Mouse (Mus musculus): ENCODE results near the gene Tyw5. TPM values are rescaled to one million over a fixed set of nuclear protein-coding genes. Genes with fewer than 3 reads are reported as not detected.
A peak's percentile ranks its signal among the peaks of the same experiment; 100 is the strongest.

Tyw5 gene
- polyA plus RNA-seq, 1 experiment from 2014 or later, result 31.5 TPM

GRCm38 (mm10) chr1:57428368-57429308, 21.7 kb upstream of the Tyw5 start:
- ChIA-PET POLR2A (interaction anchor here (1.6 to 1.7 kb wide), 2 partner anchors 346 to 362 kb away, joined by 5 read pairs; partner anchors contain the start of gene Spats2l), CTCF (interaction anchor here (0.7 to 3.1 kb wide), 22 partner anchors 8 to 722 kb away, joined by 3 to 28 read pairs (median 4); partner anchors contain the start of gene Spats2l)
- ATAC-seq (peak; percentile 42), DNase-seq (ENCODE audit: low read depth, low spot score) (no peak)
- in situ Hi-C loops (cut with MboI; ENCODE audit: low pct_unique_long_range_greater_than_20kb), result loop anchor here (5.0 kb wide), 4 partner anchors 344 to 719 kb away; partner anchors contain the start of gene Spats2l
- H3K27me3 ChIP-seq, result no peaks in the 10 kb centered on the region
- peak; percentile 93 for TF ChIP-seq CTCF (IDR thresholded peaks at IDR 0.05)

GRCm38 (mm10) chr1:57423696-57424095, 16.8 kb upstream of the Tyw5 start:
- H3K27me3 ChIP-seq, result no peaks in the 10 kb centered on the region
- ATAC-seq (peak; percentile 54), DNase-seq (ENCODE audit: low read depth, low spot score) (no peak)
- in situ Hi-C loops (cut with MboI; ENCODE audit: low pct_unique_long_range_greater_than_20kb), result loop anchor here (5.0 to 25.0 kb wide), 2 partner anchors 874 to 989 kb away; partner anchors contain the start of gene Clk1
- POLR2A ChIA-PET, result no interaction called here
- TF ChIP-seq CTCF (IDR thresholded peaks at IDR 0.05), result peak; percentile 66
- CTCF ChIA-PET, result interaction anchor here (1.0 to 1.7 kb wide), 5 partner anchors 482 to 873 kb away, joined by 3 to 12 read pairs (median 4); no protein-coding TSS in a partner anchor

- no peak for TF ChIP-seq CTCF (IDR thresholded peaks at IDR 0.05)
- H3K27me3 ChIP-seq, result no peaks in the 10 kb centered on the region
- ChIA-PET POLR2A (no interaction called here), CTCF (no interaction called here)
- in situ Hi-C loops (cut with MboI; ENCODE audit: low pct_unique_long_range_greater_than_20kb), result loop anchor here (25.0 kb wide), 1 partner anchor 999 kb away; the partner anchor contains the start of gene Clk1
- ATAC-seq, result no peak
- no peak for DNase-seq (ENCODE audit: low read depth, low spot score)
Measured at GRCm38 (mm10) chr1:57413397-57413796, 6.5 kb upstream of the Tyw5 start.

- ChIA-PET CTCF (interaction anchor here (0.6 to 1.2 kb wide), 3 partner anchors 9 to 540 kb away, joined by 3 read pairs; no protein-coding TSS in a partner anchor), POLR2A (no interaction called here)
- DNase-seq (ENCODE audit: low read depth, low spot score) (no peak), ATAC-seq (no peak)
- in situ Hi-C loops (cut with MboI; ENCODE audit: low pct_unique_long_range_greater_than_20kb), result loop anchor here (25.0 kb wide), 1 partner anchor 1003 kb away; the partner anchor contains the start of gene Clk1
- H3K27me3 ChIP-seq, result no peaks in the 10 kb centered on the region
- TF ChIP-seq CTCF (IDR thresholded peaks at IDR 0.05), result no peak
Measured at GRCm38 (mm10) chr1:57408994-57409393, 2.1 kb upstream of the Tyw5 start.

GRCm38 (mm10) chr1:57402116-57402515, 4.8 kb downstream of the Tyw5 start:
- in situ Hi-C loops (cut with MboI; ENCODE audit: low pct_unique_long_range_greater_than_20kb), result loop anchor here (25.0 kb wide), 1 partner anchor 1010 kb away; the partner anchor contains the start of gene Clk1

GRCm38 (mm10) chr1:57400877-57401276, 6.0 kb downstream of the Tyw5 start:
- ChIA-PET CTCF (interaction anchor here (1.2 kb wide), 2 partner anchors 8 to 12 kb away, joined by 3 to 5 read pairs; no protein-coding TSS in a partner anchor), POLR2A (no interaction called here)
- ATAC-seq, result no peak
- DNase-seq (ENCODE audit: low read depth, low spot score), result no peak
- no peaks in the 10 kb centered on the region for H3K27me3 ChIP-seq
- no peak for TF ChIP-seq CTCF (IDR thresholded peaks at IDR 0.05)
- in situ Hi-C loops (cut with MboI; ENCODE audit: low pct_unique_long_range_greater_than_20kb), result loop anchor here (25.0 kb wide), 1 partner anchor 1011 kb away; the partner anchor contains the start of gene Clk1

More at GRCm38 (mm10) chr1:57402116-57402515, 4.8 kb downstream of the Tyw5 start:
- POLR2A ChIA-PET, result interaction anchor here (0.8 kb wide), 1 partner anchor 10 kb away, joined by 3 read pairs; no protein-coding TSS in a partner anchor
- no peak for TF ChIP-seq CTCF (IDR thresholded peaks at IDR 0.05)
- H3K27me3 ChIP-seq, result no peaks in the 10 kb centered on the region
- DNase-seq (ENCODE audit: low read depth, low spot score) (no peak), ATAC-seq (no peak)
- CTCF ChIA-PET, result no interaction called here

- no peak for DNase-seq (ENCODE audit: low read depth, low spot score)
- no peaks in the 10 kb centered on the region for H3K27me3 ChIP-seq
- no peak for ATAC-seq
- in situ Hi-C loops (cut with MboI; ENCODE audit: low pct_unique_long_range_greater_than_20kb), result loop anchor here (25.0 kb wide), 1 partner anchor 1012 kb away; the partner anchor contains the start of gene Clk1
- TF ChIP-seq CTCF (IDR thresholded peaks at IDR 0.05), result no peak
- ChIA-PET POLR2A (no interaction called here), CTCF (interaction anchor here (1.2 kb wide), 2 partner anchors 9 to 12 kb away, joined by 3 to 5 read pairs; no protein-coding TSS in a partner anchor)
Measured at GRCm38 (mm10) chr1:57400321-57400720, 6.6 kb downstream of the Tyw5 start.

- CTCF ChIA-PET, result interaction anchor here (0.9 to 1.6 kb wide), 6 partner anchors 10 to 53 kb away, joined by 3 to 7 read pairs (median 4); partner anchors contain the start of genes 1700066M21Rik, Maip1 and Tyw5
- POLR2A ChIA-PET, result no interaction called here
- peak; percentile 52 for TF ChIP-seq CTCF (IDR thresholded peaks at IDR 0.05)
- ATAC-seq (no peak), DNase-seq (ENCODE audit: low read depth, low spot score) (no peak)
- no peaks in the 10 kb centered on the region for H3K27me3 ChIP-seq
- in situ Hi-C loops (cut with MboI; ENCODE audit: low pct_unique_long_range_greater_than_20kb), result loop anchor here (25.0 kb wide), 1 partner anchor 1982 kb away; the partner anchor contains the start of gene Plcl1
Measured at GRCm38 (mm10) chr1:57394051-57394450, 12.8 kb downstream of the Tyw5 start.

- H3K27me3 ChIP-seq, result no peaks in the 10 kb centered on the region
- DNase-seq (ENCODE audit: low read depth, low spot score) (no peak), ATAC-seq (no peak)
- CTCF ChIA-PET, result no interaction called here
- POLR2A ChIA-PET, result interaction anchor here (1.0 kb wide), 1 partner anchor 10 kb away, joined by 3 read pairs; no protein-coding TSS in a partner anchor
- no peak for TF ChIP-seq CTCF (IDR thresholded peaks at IDR 0.05)
- in situ Hi-C loops (cut with MboI; ENCODE audit: low pct_unique_long_range_greater_than_20kb), result loop anchor here (25.0 kb wide), 1 partner anchor 1980 kb away; the partner anchor contains the start of gene Plcl1
Measured at GRCm38 (mm10) chr1:57392417-57392816, 14.5 kb downstream of the Tyw5 start.

Measured in Patski (cell line).